Mouse (Mus musculus): ENCODE measurements around the gene Tmem215. TPM values are rescaled to one million over a fixed set of nuclear protein-coding genes. Genes with fewer than 3 reads are reported as not detected.
A peak's percentile ranks its signal among the peaks of the same experiment; 100 is the strongest.

The Tmem215 gene
- polyA plus RNA-seq (2014; fragmentation: Nextera tagmentation; extraction: Ambion mirVana) = 0.57 and 0.77 TPM in 2 replicates

- WGBS = 82% methylated on average over 10 of the region's 10 CpGs
- H3K36me3 ChIP-seq (ENCODE audit: control insufficient read depth, insufficient read depth, low read length) = no peaks in the 10 kb centered on the region
- H3K27ac ChIP-seq (ENCODE audit: low read depth, low read length) = no peak within 1 kb of the TSS
- peak within 1 kb of the TSS; percentile 91 for H3K4me2 ChIP-seq (ENCODE audit: low read length)
- peak within 1 kb of the TSS; percentile 66 for H3K9ac ChIP-seq (ENCODE audit: low read length)
- no peak for ATAC-seq
- no peaks in the 10 kb centered on the region for H3K4me1 ChIP-seq (ENCODE audit: control insufficient read depth, insufficient read depth, low read length)
- peak within 1 kb of the TSS; percentile 41 for H3K4me3 ChIP-seq (ENCODE audit: low read depth, low read length)
- no peak for DNase-seq (ENCODE audit: low spot score)
- H3K9me3 ChIP-seq (replicated peaks; ENCODE audit: control insufficient read depth, low read length) = no peaks in the 10 kb centered on the region
- H3K27me3 ChIP-seq (replicated peaks; ENCODE audit: control insufficient read depth, insufficient read depth, low read length) = 0 out of 2 replicates have a peak, but pooled peaks cover 5% of the 10 kb centered on the region
These were observed at the start of gene Tmem215 for GRCm38 (mm10) chr4:40471880-40472279. Tmem215 (plus strand) TSS chr4:40472180.

DNA sequence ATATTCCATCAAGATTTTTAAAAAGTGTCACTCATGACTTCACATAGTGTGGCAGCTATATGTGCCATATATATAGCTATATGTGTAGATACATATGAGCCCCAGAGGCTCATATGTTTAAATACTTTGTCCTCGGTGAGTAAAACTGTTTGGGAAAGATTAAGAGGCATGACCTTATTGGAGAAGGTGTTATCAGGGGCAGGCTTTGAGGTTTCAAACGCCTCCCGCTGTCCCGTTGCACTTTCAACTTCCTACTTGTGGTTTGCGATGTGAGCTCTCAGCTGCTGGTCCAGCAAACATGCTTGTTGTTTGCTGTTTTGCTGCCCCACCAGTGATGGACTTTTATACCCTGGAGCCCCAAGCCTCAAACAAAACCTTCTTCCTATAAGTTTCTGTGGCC lies 40.1 kb upstream of the Tmem215 start:
- DNase-seq (ENCODE audit: low spot score) (no peak), ATAC-seq (no peak)
- Histone ChIP-seq H3K27ac (ENCODE audit: low read depth, low read length) (no peak overlapping the region), H3K27me3 (replicated peaks; ENCODE audit: control insufficient read depth, insufficient read depth, low read length) (no peaks in the 10 kb centered on the region), H3K4me3 (ENCODE audit: low read depth, low read length) (no peak overlapping the region), H3K9ac (ENCODE audit: low read length) (no peak overlapping the region), H3K36me3 (ENCODE audit: control insufficient read depth, insufficient read depth, low read length) (no peaks in the 10 kb centered on the region), H3K4me2 (ENCODE audit: low read length) (no peak overlapping the region), H3K4me1 (ENCODE audit: control insufficient read depth, insufficient read depth, low read length) (no peaks in the 10 kb centered on the region), H3K9me3 (replicated peaks; ENCODE audit: control insufficient read depth, low read length) (0 out of 2 replicates have a peak, but pooled peaks cover 3% of the 10 kb centered on the region)
- 88% methylated on average over 5 of the region's 5 CpGs for WGBS

- Histone ChIP-seq H3K4me1 (ENCODE audit: control insufficient read depth, insufficient read depth, low read length) (no peaks in the 10 kb centered on the region), H3K36me3 (ENCODE audit: control insufficient read depth, insufficient read depth, low read length) (no peaks in the 10 kb centered on the region), H3K9me3 (replicated peaks; ENCODE audit: control insufficient read depth, low read length) (no peaks in the 10 kb centered on the region), H3K9ac (ENCODE audit: low read length) (no peak overlapping the region), H3K4me3 (ENCODE audit: low read depth, low read length) (no peak overlapping the region), H3K27ac (ENCODE audit: low read depth, low read length) (no peak overlapping the region), H3K27me3 (replicated peaks; ENCODE audit: control insufficient read depth, insufficient read depth, low read length) (no peaks in the 10 kb centered on the region), H3K4me2 (ENCODE audit: low read length) (no peak overlapping the region)
- 90% methylated on average over 3 of the region's 3 CpGs for WGBS
- DNase-seq (ENCODE audit: low spot score) (no peak), ATAC-seq (no peak)
These were observed 38.6 kb upstream of the Tmem215 start for GRCm38 (mm10) chr4:40433379-40433778.

DNA sequence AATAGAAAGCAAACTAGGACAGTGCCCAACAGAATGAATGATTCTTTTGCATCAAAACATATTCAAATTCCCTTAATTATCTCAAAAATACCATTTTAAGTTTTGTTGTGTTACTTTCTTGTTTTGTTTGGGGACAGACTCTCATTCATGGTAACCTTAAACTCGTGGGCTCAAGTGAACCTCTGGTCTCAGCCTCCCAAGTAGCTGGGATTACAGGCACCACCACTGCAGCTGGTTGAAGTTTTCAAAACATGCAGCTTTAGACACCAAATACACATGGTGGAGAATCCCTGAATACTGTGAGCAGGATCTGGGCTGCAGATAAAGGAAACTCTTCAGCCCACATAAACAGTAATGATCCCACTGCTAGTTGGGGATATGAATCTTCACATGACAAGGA lies 37.6 kb upstream of the Tmem215 start:
- no peaks in the 10 kb centered on the region for H3K27me3 ChIP-seq (replicated peaks; ENCODE audit: control insufficient read depth, insufficient read depth, low read length)
- WGBS = 49% methylated on average over 1 of the region's 1 CpGs
- H3K4me1 ChIP-seq (ENCODE audit: control insufficient read depth, insufficient read depth, low read length) = no peaks in the 10 kb centered on the region
- H3K4me3 ChIP-seq (ENCODE audit: low read depth, low read length) = no peak overlapping the region
- no peak for DNase-seq (ENCODE audit: low spot score)
- no peak for ATAC-seq
- H3K36me3 ChIP-seq (ENCODE audit: control insufficient read depth, insufficient read depth, low read length) = no peaks in the 10 kb centered on the region
- H3K9ac ChIP-seq (ENCODE audit: low read length) = no peak overlapping the region
- no peak overlapping the region for H3K27ac ChIP-seq (ENCODE audit: low read depth, low read length)
- H3K9me3 ChIP-seq (replicated peaks; ENCODE audit: control insufficient read depth, low read length) = no peaks in the 10 kb centered on the region
- H3K4me2 ChIP-seq (ENCODE audit: low read length) = no peak overlapping the region

- no peaks in the 10 kb centered on the region for H3K9me3 ChIP-seq (replicated peaks; ENCODE audit: control insufficient read depth, low read length)
- H3K36me3 ChIP-seq (ENCODE audit: control insufficient read depth, insufficient read depth, low read length) = no peaks in the 10 kb centered on the region
- H3K27me3 ChIP-seq (replicated peaks; ENCODE audit: control insufficient read depth, insufficient read depth, low read length) = no peaks in the 10 kb centered on the region
- no peak overlapping the region for H3K27ac ChIP-seq (ENCODE audit: low read depth, low read length)
- 96% methylated on average over 9 of the region's 9 CpGs for WGBS
- DNase-seq (ENCODE audit: low spot score) (no peak), ATAC-seq (no peak)
- no peak overlapping the region for H3K4me2 ChIP-seq (ENCODE audit: low read length)
- no peak overlapping the region for H3K4me3 ChIP-seq (ENCODE audit: low read depth, low read length)
- H3K4me1 ChIP-seq (ENCODE audit: control insufficient read depth, insufficient read depth, low read length) = no peaks in the 10 kb centered on the region
- H3K9ac ChIP-seq (ENCODE audit: low read length) = no peak overlapping the region
These were observed 28.4 kb upstream of the Tmem215 start for GRCm38 (mm10) chr4:40443565-40443964.

- 4% methylated on average over 53 of the region's 55 CpGs for WGBS
- Histone ChIP-seq H3K4me3 (ENCODE audit: low read depth, low read length) (peak overlapping the region; percentile 41), H3K27me3 (replicated peaks; ENCODE audit: control insufficient read depth, insufficient read depth, low read length) (0 out of 2 replicates have a peak, but pooled peaks cover 5% of the 10 kb centered on the region), H3K9me3 (replicated peaks; ENCODE audit: control insufficient read depth, low read length) (no peaks in the 10 kb centered on the region), H3K27ac (ENCODE audit: low read depth, low read length) (no peak overlapping the region), H3K9ac (ENCODE audit: low read length) (peak overlapping the region; percentile 66), H3K36me3 (ENCODE audit: control insufficient read depth, insufficient read depth, low read length) (no peaks in the 10 kb centered on the region), H3K4me2 (ENCODE audit: low read length) (peak overlapping the region; percentile 91), H3K4me1 (ENCODE audit: control insufficient read depth, insufficient read depth, low read length) (no peaks in the 10 kb centered on the region)
- DNase-seq (ENCODE audit: low spot score) (peak; percentile 63), ATAC-seq (peak; percentile 95)
These were observed 935 bp downstream of the Tmem215 start for GRCm38 (mm10) chr4:40472700-40473530.

- Histone ChIP-seq H3K4me2 (ENCODE audit: low read length) (no peak overlapping the region), H3K36me3 (ENCODE audit: control insufficient read depth, insufficient read depth, low read length) (no peaks in the 10 kb centered on the region), H3K4me3 (ENCODE audit: low read depth, low read length) (no peak overlapping the region), H3K27me3 (replicated peaks; ENCODE audit: control insufficient read depth, insufficient read depth, low read length) (0 out of 2 replicates have a peak, but pooled peaks cover 5% of the 10 kb centered on the region), H3K9me3 (replicated peaks; ENCODE audit: control insufficient read depth, low read length) (no peaks in the 10 kb centered on the region), H3K27ac (ENCODE audit: low read depth, low read length) (no peak overlapping the region), H3K4me1 (ENCODE audit: control insufficient read depth, insufficient read depth, low read length) (no peaks in the 10 kb centered on the region), H3K9ac (ENCODE audit: low read length) (no peak overlapping the region)
- WGBS = 81% methylated on average over 9 of the region's 9 CpGs
- no peak for ATAC-seq
- no peak for DNase-seq (ENCODE audit: low spot score)
These were observed 1.9 kb downstream of the Tmem215 start for GRCm38 (mm10) chr4:40473911-40474310.

DNA sequence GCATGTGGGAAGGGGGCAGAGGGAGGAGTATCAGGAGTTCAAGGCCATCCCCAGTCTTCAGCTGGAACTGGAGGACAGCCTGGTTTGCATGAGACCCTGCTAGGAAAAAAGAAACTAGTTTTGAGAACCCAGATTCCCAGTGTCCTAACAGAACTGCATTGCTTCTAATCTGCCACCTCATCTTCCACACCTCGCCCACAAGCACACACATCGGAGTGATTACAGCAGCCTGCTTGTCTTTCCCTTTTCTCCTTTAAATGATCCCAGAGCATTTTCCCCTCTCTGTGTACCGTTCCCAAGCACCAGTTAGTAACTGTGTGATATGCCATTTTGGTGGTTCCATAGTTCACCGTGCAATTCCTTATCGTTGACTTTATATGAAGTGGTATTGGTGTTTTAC lies 6.0 kb downstream of the Tmem215 start:
- no peaks in the 10 kb centered on the region for H3K36me3 ChIP-seq (ENCODE audit: control insufficient read depth, insufficient read depth, low read length)
- H3K27ac ChIP-seq (ENCODE audit: low read depth, low read length) = no peak overlapping the region
- WGBS = 93% methylated on average over 5 of the region's 5 CpGs
- no peaks in the 10 kb centered on the region for H3K4me1 ChIP-seq (ENCODE audit: control insufficient read depth, insufficient read depth, low read length)
- H3K4me2 ChIP-seq (ENCODE audit: low read length) = no peak overlapping the region
- ATAC-seq = no peak
- H3K4me3 ChIP-seq (ENCODE audit: low read depth, low read length) = no peak overlapping the region
- H3K27me3 ChIP-seq (replicated peaks; ENCODE audit: control insufficient read depth, insufficient read depth, low read length) = 0 out of 2 replicates have a peak, but pooled peaks cover 1% of the 10 kb centered on the region
- no peak overlapping the region for H3K9ac ChIP-seq (ENCODE audit: low read length)
- no peaks in the 10 kb centered on the region for H3K9me3 ChIP-seq (replicated peaks; ENCODE audit: control insufficient read depth, low read length)
- no peak for DNase-seq (ENCODE audit: low spot score)

DNA sequence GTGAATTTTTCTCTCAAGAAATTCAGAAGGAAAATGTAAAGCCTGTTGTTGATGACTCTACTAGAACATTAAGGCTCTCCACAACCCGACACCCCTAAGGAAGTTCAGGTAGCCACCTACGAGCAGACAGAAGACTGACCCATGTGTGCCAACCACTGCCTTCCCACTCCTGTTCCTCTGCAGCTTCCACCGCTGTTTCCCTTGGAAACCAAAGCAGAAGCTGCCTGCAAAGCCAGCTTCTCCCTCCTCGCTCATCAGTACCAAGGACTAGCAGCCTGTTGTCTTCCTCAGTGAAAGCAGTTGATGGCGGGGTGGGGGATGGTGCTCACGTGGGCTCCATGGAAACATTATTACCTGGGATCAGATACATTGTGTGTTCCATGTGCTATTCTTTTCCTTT lies 14.6 kb downstream of the Tmem215 start:
- 70% methylated on average over 6 of the region's 6 CpGs for WGBS
- no peak for ATAC-seq

More for the DNA sequence above, 14.6 kb downstream of the Tmem215 start:
- no peaks in the 10 kb centered on the region for H3K9me3 ChIP-seq (replicated peaks; ENCODE audit: control insufficient read depth, low read length)
- H3K4me1 ChIP-seq (ENCODE audit: control insufficient read depth, insufficient read depth, low read length) = no peaks in the 10 kb centered on the region
- H3K4me2 ChIP-seq (ENCODE audit: low read length) = no peak overlapping the region
- DNase-seq (ENCODE audit: low spot score) = no peak
- no peak overlapping the region for H3K4me3 ChIP-seq (ENCODE audit: low read depth, low read length)
- H3K27me3 ChIP-seq (replicated peaks; ENCODE audit: control insufficient read depth, insufficient read depth, low read length) = no peaks in the 10 kb centered on the region
- H3K9ac ChIP-seq (ENCODE audit: low read length) = no peak overlapping the region
- H3K27ac ChIP-seq (ENCODE audit: low read depth, low read length) = no peak overlapping the region
- H3K36me3 ChIP-seq (ENCODE audit: control insufficient read depth, insufficient read depth, low read length) = no peaks in the 10 kb centered on the region

All from forebrain, embryonic 14.5 days (tissue).